23 mouse cellular contexts compared by ENCODE assay signal in genomic region chr13:20439488-20439887, GRCm38 (mm10).
A peak's percentile ranks its signal among the peaks of the same experiment; 100 is the strongest.
DNase-seq lines count a peak whose midpoint lies in the region; ATAC-seq and TF ChIP-seq lines count a peak whose summit lies in the region.
"Had no signal": no experiment of that assay in that cellular context is flagged by ENCODE, and none has a peak within 500 bp of the region (broad histone marks: within the 10 kb centered on the region; RNA-seq: fewer than 3 reads in every experiment).

No protein-coding gene starts in this region.

- no peaks in the 10 kb centered on the region for H3K27me3 ChIP-seq in midbrain, embryonic 13.5 days
- no peaks in the 10 kb centered on the region for H3K27me3 ChIP-seq in midbrain, embryonic 16.5 days (ENCODE audit: control insufficient read depth, insufficient read depth, low read depth, low read length)
- H3K27me3 ChIP-seq: embryonic facial prominence, embryonic 12.5 days; forebrain, embryonic 13.5 days; forebrain, embryonic 15.5 days had no signal

- no peak overlapping the region for H3K4me2 ChIP-seq in midbrain, embryonic 13.5 days (replicated peaks)
- no peak overlapping the region for H3K4me2 ChIP-seq in midbrain, embryonic 16.5 days (ENCODE audit: low read length)
- H3K4me2 ChIP-seq: embryonic facial prominence, embryonic 12.5 days; forebrain, embryonic 13.5 days; forebrain, embryonic 15.5 days had no signal

- 0 out of 2 replicates have a peak overlapping the region, but pooled peaks have one; percentile 9 for H3K27ac ChIP-seq in midbrain, embryonic 13.5 days
- H3K27ac ChIP-seq in midbrain, embryonic 16.5 days (ENCODE audit: low read length), result no peak overlapping the region
- H3K27ac ChIP-seq: embryonic facial prominence, embryonic 10.5 days; embryonic facial prominence, embryonic 12.5 days; forebrain, embryonic 13.5 days; forebrain, embryonic 15.5 days had no signal

- no peak for ATAC-seq in midbrain, embryonic 13.5 days
- no peak for ATAC-seq in midbrain, embryonic 16.5 days
- ATAC-seq: activated CD4-positive, CD25-positive, alpha-beta regulatory T cell, adult 4 months; forebrain, embryonic 13.5 days; forebrain, embryonic 15.5 days; forebrain, postnatal 0 days; Patski had no signal

- no peaks in the 10 kb centered on the region for H3K36me3 ChIP-seq in midbrain, embryonic 13.5 days
- no peaks in the 10 kb centered on the region for H3K36me3 ChIP-seq in midbrain, embryonic 16.5 days (ENCODE audit: control insufficient read depth, insufficient read depth, low read length)
- H3K36me3 ChIP-seq: embryonic facial prominence, embryonic 10.5 days; embryonic facial prominence, embryonic 12.5 days; forebrain, embryonic 15.5 days; G1E had no signal

- peak; percentile 65 for DNase-seq in ES-CJ7 (ENCODE audit: low read depth, low spot score)
- DNase-seq in R1 (ENCODE audit: low read depth, low spot score), result peak; percentile 78
- DNase-seq in layer of hippocampus, postnatal 25 days (ENCODE audit: extremely low spot score in 1 of 2, low spot score in 1 of 2), result no peak
- DNase-seq in kidney, postnatal 25 days, result no peak
- DNase-seq in lung, adult 2 months, result no peak
- DNase-seq: adrenal gland, adult 8-10 months; adrenal gland, postnatal 14 days; adrenal gland, postnatal 36 days; cerebellum, adult 11-12 months; cerebellum, adult 2 months; cerebellum, adult 9-10 months; cerebellum, postnatal 10 days; cerebellum, postnatal 25 days; forebrain, postnatal 0 days had no signal

- H3K9ac ChIP-seq in midbrain, embryonic 13.5 days (replicated peaks), result no peak overlapping the region
- no peak overlapping the region for H3K9ac ChIP-seq in midbrain, embryonic 16.5 days (ENCODE audit: low read depth, low read length)
- H3K9ac ChIP-seq: embryonic facial prominence, embryonic 12.5 days; forebrain, embryonic 13.5 days; forebrain, embryonic 15.5 days; forebrain, postnatal 0 days had no signal

- TF ChIP-seq CTCF in lung, adult 2 months (IDR thresholded peaks at IDR 0.05; ENCODE audit: insufficient read depth, low read length), result no peak

- WGBS in midbrain, embryonic 13.5 days, result 85% methylated on average over 1 of the region's 1 CpGs
- 83% methylated on average over 1 of the region's 1 CpGs for WGBS in midbrain, embryonic 16.5 days
- WGBS in lung, adult 2 months, result 81% methylated on average over 1 of the region's 1 CpGs

- H3K4me3 ChIP-seq in midbrain, embryonic 13.5 days (replicated peaks), result no peak overlapping the region
- no peak overlapping the region for H3K4me3 ChIP-seq in midbrain, embryonic 16.5 days (ENCODE audit: low read depth, low read length)
- no peak overlapping the region for H3K4me3 ChIP-seq in lung, adult 2 months (replicated peaks; ENCODE audit: extremely low read depth, low read depth, low read length)
- H3K4me3 ChIP-seq: embryonic facial prominence, embryonic 10.5 days; embryonic facial prominence, embryonic 12.5 days; forebrain, embryonic 13.5 days; forebrain, embryonic 15.5 days had no signal

- TF ChIP-seq POLR2A in lung, adult 2 months (IDR thresholded peaks at IDR 0.05; ENCODE audit: borderline replicate concordance, extremely low read depth, low read depth, low read length), result no peak

- no peaks in the 10 kb centered on the region for H3K9me3 ChIP-seq in midbrain, embryonic 13.5 days
- no peaks in the 10 kb centered on the region for H3K9me3 ChIP-seq in midbrain, embryonic 16.5 days (replicated peaks; ENCODE audit: control insufficient read depth, low read length, poor library complexity, severe bottlenecking)
- H3K9me3 ChIP-seq: embryonic facial prominence, embryonic 10.5 days; embryonic facial prominence, embryonic 12.5 days; forebrain, embryonic 13.5 days; forebrain, embryonic 15.5 days; G1E had no signal

- no peaks in the 10 kb centered on the region for H3K4me1 ChIP-seq in midbrain, embryonic 13.5 days (replicated peaks)
- no peaks in the 10 kb centered on the region for H3K4me1 ChIP-seq in midbrain, embryonic 16.5 days (ENCODE audit: control insufficient read depth, insufficient read depth, low read length)
- no peaks in the 10 kb centered on the region for H3K4me1 ChIP-seq in lung, adult 2 months (ENCODE audit: control insufficient read depth, insufficient read depth, low read length)
- H3K4me1 ChIP-seq: embryonic facial prominence, embryonic 10.5 days; embryonic facial prominence, embryonic 12.5 days; forebrain, embryonic 15.5 days had no signal

Comparison
In these comparisons a context has a peak if more than half of its experiments do, and no peak if none do; other contexts are left out.
1. DNase-seq: peak in ES-CJ7 (single experiment) and R1 (single experiment); none in layer of hippocampus, postnatal 25 days (0 of 2), kidney, postnatal 25 days (0 of 2) and lung, adult 2 months (single experiment).